17 mouse cellular contexts compared by ENCODE assay signal in the genomic region with DNA sequence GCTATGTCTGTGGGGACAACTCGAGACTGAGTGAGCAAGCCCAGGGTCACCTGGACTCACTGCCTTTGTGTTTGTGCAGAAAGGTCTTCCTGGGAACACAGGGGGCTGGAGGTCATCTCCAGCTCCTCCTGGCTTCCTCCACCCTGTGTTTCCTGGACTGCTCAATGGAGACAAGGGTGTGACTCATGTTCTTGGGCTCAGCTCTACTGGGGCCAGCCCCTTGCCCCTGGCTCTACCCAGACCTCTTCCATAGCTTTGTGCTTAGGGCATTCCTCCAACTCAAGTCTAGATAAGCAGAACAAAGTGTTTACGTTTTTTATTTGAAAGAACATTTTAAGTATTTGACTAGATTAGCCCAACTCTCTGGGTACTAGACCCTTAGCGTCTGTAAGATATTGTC. TPM values are rescaled to one million over a fixed set of nuclear protein-coding genes. Genes with fewer than 3 reads are reported as not detected.
A peak's percentile ranks its signal among the peaks of the same experiment; 100 is the strongest.
DNase-seq lines count a peak whose midpoint lies in the region; ATAC-seq and TF ChIP-seq lines count a peak whose summit lies in the region.
"Had no signal": no experiment of that assay in that cellular context is flagged by ENCODE, and none has a peak within 500 bp of the region (broad histone marks: within the 10 kb centered on the region; RNA-seq: fewer than 3 reads in every experiment).

No protein-coding gene starts in this region.

- TF ChIP-seq CTCF in heart, postnatal 0 days (IDR thresholded peaks at IDR 0.05; ENCODE audit: low read depth): no peak

- no peaks in the 10 kb centered on the region for H3K9me3 ChIP-seq in kidney, embryonic 16.5 days (ENCODE audit: low read length)
- H3K9me3 ChIP-seq in heart, postnatal 0 days (replicated peaks; ENCODE audit: control insufficient read depth, low read length): no peaks in the 10 kb centered on the region
- H3K9me3 ChIP-seq: forebrain, embryonic 15.5 days; hindbrain, embryonic 15.5 days; limb, embryonic 13.5 days; lung, embryonic 15.5 days had no signal

- no peak for TF ChIP-seq EP300 in heart, postnatal 0 days (IDR thresholded peaks at IDR 0.05; ENCODE audit: low read depth)

- H3K9ac ChIP-seq in kidney, embryonic 16.5 days (replicated peaks; ENCODE audit: low read length): no peak overlapping the region
- H3K9ac ChIP-seq in heart, postnatal 0 days (replicated peaks; ENCODE audit: low read depth, low read length): no peak overlapping the region
- H3K9ac ChIP-seq: forebrain, embryonic 15.5 days; hindbrain, embryonic 15.5 days; limb, embryonic 13.5 days; lung, embryonic 15.5 days had no signal

- ATAC-seq in kidney, embryonic 16.5 days (ENCODE audit: low FRiP score, low TSS enrichment): no peak
- ATAC-seq in heart, postnatal 0 days (ENCODE audit: insufficient read depth, low read depth): peak; percentile 80
- ATAC-seq: forebrain, embryonic 15.5 days; intestine, postnatal 0 days; Patski had no signal

- no peak overlapping the region for H3K4me3 ChIP-seq in kidney, embryonic 16.5 days (ENCODE audit: low read length)
- no peak overlapping the region for H3K4me3 ChIP-seq in heart, postnatal 0 days (ENCODE audit: low read depth, low read length)
- H3K4me3 ChIP-seq: forebrain, embryonic 15.5 days; hindbrain, embryonic 15.5 days; limb, embryonic 13.5 days; lung, embryonic 15.5 days had no signal

- peaks cover 23% of the 10 kb centered on the region; the same call in 1 of the 2 replicates for H3K4me1 ChIP-seq in kidney, embryonic 16.5 days (ENCODE audit: insufficient read depth, low read length)
- peaks cover 10% of the 10 kb centered on the region for H3K4me1 ChIP-seq in heart, postnatal 0 days (ENCODE audit: control insufficient read depth, insufficient read depth)
- H3K4me1 ChIP-seq: forebrain, embryonic 15.5 days; hindbrain, embryonic 15.5 days had no signal

- H3K4me2 ChIP-seq in kidney, embryonic 16.5 days (replicated peaks; ENCODE audit: low read depth, low read length): no peak overlapping the region
- no peak overlapping the region for H3K4me2 ChIP-seq in heart, postnatal 0 days (ENCODE audit: low read depth, low read length)
- H3K4me2 ChIP-seq: forebrain, embryonic 15.5 days; hindbrain, embryonic 15.5 days; limb, embryonic 13.5 days; lung, embryonic 15.5 days had no signal

- DNase-seq in adrenal gland, postnatal 36 days: peak; percentile 24 to 32
- DNase-seq in adrenal gland, postnatal 4 days (ENCODE audit: low spot score in 2 of 2): no peak
- no peak for DNase-seq in kidney, postnatal 10 days
- DNase-seq in heart, postnatal 0 days (ENCODE audit: low spot score): no peak
- DNase-seq in lung, postnatal 25 days (ENCODE audit: low spot score): peak; percentile 79
- DNase-seq in cerebellum, adult 9-11 months: no peak
- DNase-seq: B cell, adult 2 months; cerebellum, adult 8-10 months; midbrain, embryonic 14.5 days; thymus, postnatal 25 days had no signal

- H3K27ac ChIP-seq in kidney, embryonic 16.5 days (ENCODE audit: low read length): 0 out of 2 replicates have a peak overlapping the region, but pooled peaks have one; percentile 6
- 0 out of 2 replicates have a peak overlapping the region, but pooled peaks have one; percentile 12 for H3K27ac ChIP-seq in heart, postnatal 0 days (ENCODE audit: low read depth)
- H3K27ac ChIP-seq: forebrain, embryonic 15.5 days; hindbrain, embryonic 15.5 days; limb, embryonic 13.5 days; lung, embryonic 15.5 days had no signal

- WGBS in kidney, embryonic 16.5 days: 62% methylated on average over 3 of the region's 3 CpGs
- 43% methylated on average over 3 of the region's 3 CpGs for WGBS in heart, postnatal 0 days

- peaks cover 13% of the 10 kb centered on the region for H3K36me3 ChIP-seq in kidney, embryonic 16.5 days (ENCODE audit: insufficient read depth, low read length)
- 0 out of 2 replicates have a peak, but pooled peaks cover 3% of the 10 kb centered on the region for H3K36me3 ChIP-seq in heart, postnatal 0 days (replicated peaks; ENCODE audit: control insufficient read depth, insufficient read depth, low read length)
- H3K36me3 ChIP-seq: forebrain, embryonic 15.5 days; hindbrain, embryonic 15.5 days; lung, embryonic 15.5 days had no signal

- no peaks in the 10 kb centered on the region for H3K27me3 ChIP-seq in kidney, embryonic 16.5 days (ENCODE audit: insufficient read depth, low read length)
- H3K27me3 ChIP-seq in heart, postnatal 0 days (ENCODE audit: control insufficient read depth, insufficient read depth, low read length): no peaks in the 10 kb centered on the region
- H3K27me3 ChIP-seq: forebrain, embryonic 15.5 days; hindbrain, embryonic 15.5 days; limb, embryonic 13.5 days; lung, embryonic 15.5 days; Patski had no signal

RNA-seq across cellular contexts. Expression of a gene that starts 41.0 kb away (rescaled TPM):
- total RNA-seq in adrenal gland, postnatal 36 days (2021): 10 to 100 TPM; 56.9 to 81.3 TPM
- total RNA-seq in adrenal gland, postnatal 4 days (2021): 100 to 1,000 TPM in 1 of 2 experiments, 10 to 100 TPM in 1; 97.8 to 111 TPM
- polyA plus RNA-seq in kidney, embryonic 16.5 days (2015; fragmentation: Nextera tagmentation; extraction: Ambion mirVana): 10.8 and 11.1 TPM in 2 replicates
- 41.4 and 61.5 TPM in 2 replicates for total RNA-seq in heart, postnatal 0 days (2014; rRNA removed; ENCODE audit: low replicate concordance)
- 8.2 and 10.7 TPM in 2 replicates for polyA plus RNA-seq in heart, postnatal 0 days (2015; fragmentation: Nextera tagmentation; extraction: Ambion mirVana)

Comparison
In these comparisons a context has a peak if more than half of its experiments do, and no peak if none do; other contexts are left out.
1. DNase-seq: peak in adrenal gland, postnatal 36 days (2 of 2) and lung, postnatal 25 days (single experiment); none in adrenal gland, postnatal 4 days (0 of 2), kidney, postnatal 10 days (single experiment), heart, postnatal 0 days (single experiment) and cerebellum, adult 9-11 months (single experiment).